Mouse (Mus musculus) right cerebral cortex, adult 18-20 months (tissue): ENCODE results near the gene Ggact.

Experiments
- DNase-seq: peaks from one replicate; pipeline ENCODE4 v3.0.0; 2022; ENCODE audit warnings: mixed read lengths

Gene Ggact

DNA sequence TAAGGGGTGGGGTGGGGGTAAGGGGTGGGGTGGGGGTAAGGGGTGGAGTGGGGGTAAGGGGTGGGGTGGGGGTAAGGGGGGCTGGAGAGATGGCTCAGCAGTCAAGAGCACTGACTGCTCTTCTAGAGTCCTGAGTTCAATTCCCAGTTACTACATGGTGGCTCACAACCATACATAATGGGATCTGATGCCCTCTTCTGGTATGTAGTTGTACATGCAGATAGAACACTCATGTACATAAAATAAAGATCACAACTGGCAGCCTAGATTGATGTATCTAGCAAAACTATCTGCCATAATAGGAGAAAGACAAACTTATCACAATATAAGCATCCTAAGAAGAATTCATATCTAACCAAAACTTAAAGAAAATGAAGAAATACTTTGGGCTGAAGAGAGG lies 15.0 kb downstream of the Ggact start:
- no peak for DNase-seq

DNA sequence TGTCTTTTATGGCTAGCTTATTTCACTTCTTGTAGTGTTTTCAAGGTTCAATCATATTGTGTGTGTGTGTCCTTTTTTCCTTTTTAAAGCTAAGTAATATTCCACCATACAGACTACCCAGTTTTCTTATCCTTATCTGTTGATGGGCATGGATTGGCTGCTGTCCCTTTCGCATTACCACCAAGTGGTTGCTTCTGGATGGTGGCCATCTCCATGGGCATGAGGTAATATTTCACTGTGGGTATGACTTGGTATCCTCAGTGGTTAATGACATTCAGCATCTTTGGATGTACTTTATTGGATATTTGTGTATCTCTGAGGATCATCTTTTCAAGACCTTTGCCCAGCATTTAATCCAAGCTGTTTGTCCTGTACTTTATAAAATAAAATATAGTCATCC lies 17.5 kb downstream of the Ggact start:
- DNase-seq: no peak

DNA sequence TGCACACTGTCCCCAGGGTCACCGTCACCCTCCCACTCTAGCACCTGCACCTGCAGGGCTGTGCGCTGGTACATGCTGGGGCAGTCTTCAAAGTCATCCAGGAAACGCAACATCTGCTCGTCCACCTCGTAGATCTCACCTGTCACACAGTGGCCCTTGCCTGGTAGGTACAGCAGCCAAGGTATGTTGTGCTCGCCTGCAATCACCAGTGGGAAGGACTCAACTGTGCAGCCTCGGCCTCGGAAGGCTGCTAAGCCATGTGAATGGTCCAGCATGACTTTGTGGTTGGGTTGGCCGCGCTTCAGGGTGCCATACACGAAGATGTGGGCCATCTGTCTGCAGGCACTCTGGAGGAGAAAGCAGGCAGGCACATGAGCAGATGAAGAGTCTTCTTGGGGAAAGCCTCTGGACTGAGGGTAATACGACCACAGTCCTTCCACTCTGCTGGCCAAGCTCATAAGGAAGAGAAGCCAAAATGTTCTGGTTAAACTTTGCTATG lies 22.0 kb downstream of the Ggact start:
- no peak for DNase-seq

DNA sequence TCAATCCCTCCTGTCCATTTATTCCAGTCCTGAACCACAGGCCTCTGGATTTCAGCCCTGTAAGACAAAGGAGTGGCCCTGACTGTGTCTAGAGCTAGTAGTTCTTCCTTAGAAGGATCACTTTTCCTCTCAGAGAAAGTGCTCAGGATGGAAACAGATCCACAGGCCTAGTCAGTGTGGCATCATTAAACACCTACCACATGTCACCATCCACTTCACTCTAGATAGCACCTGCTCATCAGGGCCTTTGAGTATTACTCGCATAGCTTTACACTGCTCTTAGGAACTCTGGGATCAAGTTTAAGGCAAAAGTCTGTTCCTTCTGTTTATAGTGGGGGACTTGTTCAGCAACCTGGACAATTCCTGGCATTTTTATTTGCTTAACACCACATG lies 25.1 kb downstream of the Ggact start:
- DNase-seq: no peak

DNA sequence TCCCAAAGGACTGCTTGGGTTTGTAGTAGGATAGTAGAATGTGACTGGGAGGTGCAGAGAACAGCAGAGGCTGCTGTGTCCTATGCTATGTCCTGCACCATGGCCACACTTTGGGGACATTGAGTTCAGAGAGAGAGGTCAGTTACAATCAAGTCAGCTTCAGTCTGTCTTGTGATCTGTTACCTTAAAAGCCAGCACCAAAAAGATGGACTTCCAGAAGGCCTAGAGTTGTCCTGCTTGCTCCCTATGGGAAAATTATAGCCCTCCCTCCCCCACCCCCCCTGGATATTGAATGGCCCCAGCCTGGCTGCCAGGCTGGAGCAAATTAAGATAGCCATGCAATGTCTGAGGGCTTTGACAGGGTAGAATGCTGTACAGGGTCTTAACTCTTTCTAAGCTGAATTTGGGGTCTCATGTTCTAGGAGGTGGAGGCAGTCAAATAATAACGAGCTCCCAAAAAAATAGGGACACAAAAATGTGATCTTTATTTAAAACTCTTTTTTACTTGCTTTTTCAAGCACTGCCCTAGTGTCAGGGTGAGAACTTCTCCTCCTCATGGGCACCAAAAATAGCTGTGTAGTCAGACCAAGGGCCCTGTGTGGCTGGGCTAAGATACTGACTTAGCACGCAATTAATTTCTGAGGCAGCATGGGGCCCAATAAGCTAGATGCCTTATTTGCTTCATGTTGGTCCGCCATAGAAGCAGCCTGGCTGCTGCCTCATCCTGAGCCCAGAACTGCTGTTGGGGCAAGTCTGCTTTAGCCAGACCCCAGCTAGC lies 25.7 kb downstream of the Ggact start:
- DNase-seq: no peak

DNA sequence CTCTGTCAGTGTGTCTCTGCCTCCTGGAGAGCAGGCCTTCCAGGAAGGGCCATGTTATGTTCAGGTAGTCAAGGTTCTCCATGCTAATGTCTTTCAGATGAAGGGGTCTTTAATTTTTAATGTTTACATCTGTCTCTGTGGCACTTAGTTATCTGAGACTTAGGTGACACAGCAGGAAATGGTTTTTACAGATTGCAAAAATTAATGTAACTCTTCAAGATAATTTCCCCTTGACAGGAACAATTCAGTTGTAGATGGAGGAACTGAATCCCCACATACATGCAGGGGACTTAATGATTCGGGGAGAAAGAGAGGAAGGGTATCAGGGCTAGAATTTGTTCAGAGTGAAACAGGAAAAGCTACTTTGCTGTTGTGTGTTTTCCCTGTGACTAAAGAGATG lies 26.3 kb downstream of the Ggact start:
- no peak for DNase-seq

DNA sequence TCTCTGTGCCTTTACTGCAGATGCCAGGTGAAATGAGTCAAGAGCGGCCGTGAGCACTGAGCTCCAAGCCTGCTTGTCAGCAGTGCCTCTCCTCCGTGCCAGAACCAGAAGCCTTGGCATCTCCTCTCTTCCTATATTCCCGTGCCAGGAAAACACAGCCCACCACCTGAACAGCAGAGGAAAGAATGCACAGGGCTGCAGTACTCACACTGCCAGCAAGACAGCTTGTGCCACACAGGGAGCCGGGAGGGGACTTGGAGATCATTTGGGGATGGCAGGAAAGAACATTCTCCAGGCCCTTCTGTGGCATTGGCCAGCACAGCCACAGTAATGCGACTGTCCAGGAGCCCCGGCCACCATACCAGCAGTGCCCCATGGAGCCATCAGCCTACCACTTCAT lies 27.7 kb downstream of the Ggact start:
- DNase-seq: peak; percentile 51

DNA sequence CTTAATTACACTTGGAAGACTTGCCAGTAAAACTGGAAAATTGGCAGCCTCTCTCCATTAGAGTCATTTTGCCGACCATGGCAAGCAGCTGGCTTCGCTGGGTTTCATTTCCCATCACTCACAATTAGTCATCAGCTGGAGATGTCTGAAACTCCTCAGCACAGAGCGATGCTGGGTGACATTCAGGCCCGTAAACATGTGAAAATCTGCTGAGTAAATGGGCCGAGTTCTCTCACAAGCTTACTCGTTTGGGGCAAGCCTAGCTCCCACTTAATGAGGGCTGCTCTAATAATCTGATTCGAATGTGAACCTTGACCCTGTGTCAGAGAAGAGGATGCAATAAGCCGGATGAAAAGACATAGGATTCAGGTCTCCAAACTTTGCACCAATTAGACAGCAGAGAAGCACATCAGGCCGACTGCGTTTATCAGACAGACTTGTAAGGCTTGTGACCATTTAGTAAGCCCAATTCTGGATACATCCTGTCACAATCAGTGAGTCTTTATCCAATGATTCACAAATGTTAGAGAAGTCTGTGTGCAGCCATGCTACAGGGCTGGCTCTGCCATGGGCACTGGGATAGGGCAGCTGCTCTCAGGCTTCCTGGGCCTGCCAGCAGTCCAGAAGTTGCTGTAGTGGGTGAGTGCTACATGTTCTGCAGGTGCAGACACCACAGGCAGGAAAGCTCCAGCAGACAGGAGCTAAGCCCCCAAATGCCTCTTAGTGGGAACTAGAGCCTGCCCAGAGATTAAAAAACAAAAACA lies 29.6 kb downstream of the Ggact start:
- DNase-seq: peak; percentile 24

DNA sequence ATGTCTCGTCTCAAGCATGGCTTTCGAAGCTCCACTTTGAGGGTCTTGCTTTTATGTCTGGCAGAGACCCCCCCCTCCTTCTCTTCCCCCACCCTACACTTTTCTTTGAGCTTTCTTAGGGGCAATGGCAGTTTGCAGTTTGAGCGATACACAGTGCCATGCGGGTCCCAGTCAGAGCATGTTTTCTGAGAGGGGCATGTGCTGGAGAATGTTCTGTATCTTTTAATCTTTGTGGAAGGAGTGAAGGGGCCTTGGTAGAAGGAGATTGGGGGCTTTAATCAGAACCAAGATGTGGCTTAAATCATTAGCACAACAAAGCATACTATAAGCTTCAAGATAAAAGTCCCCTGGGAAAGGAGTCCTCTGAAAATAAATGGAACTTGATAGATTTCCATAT lies 30.1 kb downstream of the Ggact start:
- DNase-seq: no peak

DNA sequence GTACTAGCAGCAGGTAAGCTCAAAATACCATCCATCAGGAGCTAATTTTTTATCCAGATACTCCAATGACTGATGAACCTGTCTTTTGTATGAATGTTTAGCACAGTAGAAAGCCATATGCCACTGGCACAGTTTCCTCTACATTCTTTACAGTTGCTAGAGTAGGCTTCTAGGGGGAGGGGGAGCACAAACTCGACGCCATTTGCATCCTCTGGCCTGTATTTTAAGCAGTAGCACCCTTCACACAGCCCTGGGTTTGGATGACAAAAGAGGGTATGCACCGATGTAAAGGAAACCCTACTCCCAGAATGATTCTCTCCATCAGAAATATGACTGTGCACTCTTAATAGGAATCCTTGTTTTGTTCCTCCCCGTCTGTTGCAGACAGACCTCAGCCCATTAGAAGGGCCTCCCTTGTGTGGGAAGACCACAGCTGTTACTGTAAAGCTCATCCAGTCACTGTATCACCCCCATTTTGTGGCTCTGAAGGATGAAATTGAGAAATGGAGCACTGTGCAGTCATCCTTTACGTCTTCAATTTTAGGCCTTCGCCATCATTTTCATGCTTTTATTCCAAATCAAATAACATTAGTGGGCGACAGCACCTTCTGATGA lies 30.7 kb downstream of the Ggact start:
- no peak for DNase-seq

DNA sequence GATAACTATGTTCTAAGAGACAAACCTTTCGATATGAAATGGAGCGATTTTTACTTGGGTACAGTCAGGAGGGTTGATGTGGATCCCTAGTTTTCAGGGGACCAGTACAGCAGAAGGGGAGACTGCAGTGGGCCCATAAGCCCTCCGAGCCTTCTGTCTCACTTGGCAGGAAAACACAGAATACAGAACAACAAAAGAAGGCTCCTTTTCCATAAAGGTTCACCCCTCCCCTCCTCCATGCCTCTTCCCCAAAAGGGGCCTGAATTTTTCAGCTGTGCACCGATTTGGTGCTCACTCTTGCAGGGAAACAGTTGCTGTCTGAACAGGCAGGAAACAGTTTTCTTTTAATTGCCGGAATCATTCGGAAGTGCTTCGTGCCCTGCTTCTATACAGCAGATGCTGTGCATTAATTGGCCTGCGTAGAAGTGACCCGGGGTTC lies 31.3 kb downstream of the Ggact start:
- DNase-seq: no peak

DNA sequence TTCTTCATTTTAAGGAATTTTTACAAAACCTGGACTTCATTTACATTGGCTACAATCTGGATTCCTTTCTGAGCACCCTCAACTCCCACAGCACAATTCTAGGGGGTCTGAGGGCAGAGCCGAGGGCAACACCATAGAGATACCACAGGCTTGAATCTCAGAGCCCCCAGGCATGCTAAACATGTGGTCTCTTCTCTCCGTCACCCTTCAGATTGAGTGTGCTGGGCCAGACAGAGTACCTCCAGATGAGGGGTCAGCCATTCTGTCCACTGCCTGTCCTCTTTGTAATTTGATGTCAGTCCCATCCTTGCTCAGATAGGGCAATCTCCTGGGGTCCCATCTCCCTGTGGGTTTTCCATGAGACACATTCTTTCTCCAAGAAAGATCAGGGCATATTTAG lies 31.9 kb downstream of the Ggact start:
- no peak for DNase-seq

DNA sequence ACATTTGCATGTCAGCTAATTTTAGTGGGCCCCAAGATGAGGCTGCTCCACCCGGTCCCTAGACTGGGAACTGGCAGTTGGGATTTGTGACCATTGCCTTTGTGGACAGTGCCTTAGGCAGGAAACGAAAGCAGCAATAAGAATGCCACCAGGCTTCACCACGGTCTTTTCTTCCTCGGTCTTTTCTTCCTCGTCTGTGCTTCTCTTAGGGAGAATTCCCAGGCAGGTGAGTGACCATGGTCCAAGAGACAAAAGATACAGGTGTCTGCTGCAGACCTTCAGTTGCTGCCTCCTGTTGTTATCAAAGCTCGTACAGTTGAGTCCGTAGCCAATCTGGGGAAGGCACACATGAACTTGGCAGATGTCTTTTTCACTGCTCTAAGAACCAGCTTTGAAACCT lies 33.3 kb downstream of the Ggact start:
- DNase-seq: no peak

DNA sequence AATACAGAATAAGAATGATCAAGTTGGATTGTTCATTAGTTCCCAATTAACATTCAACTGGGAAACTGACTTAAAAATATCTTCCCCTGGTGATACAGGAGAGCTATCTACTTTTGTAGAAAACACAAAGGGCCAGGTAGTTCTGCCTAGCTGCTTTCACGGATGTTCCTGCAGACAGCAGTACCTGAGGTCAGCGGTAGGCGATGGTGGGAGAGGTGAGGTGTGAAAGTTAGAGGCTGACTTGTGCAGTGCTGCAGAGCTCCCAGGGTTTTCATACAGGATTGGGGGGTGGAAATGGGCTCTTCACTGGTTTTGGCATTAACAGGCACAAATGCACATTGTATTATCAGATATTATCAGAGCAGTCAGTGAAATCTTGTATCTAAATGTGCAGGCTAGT lies 35.8 kb downstream of the Ggact start:
- no peak for DNase-seq

DNA sequence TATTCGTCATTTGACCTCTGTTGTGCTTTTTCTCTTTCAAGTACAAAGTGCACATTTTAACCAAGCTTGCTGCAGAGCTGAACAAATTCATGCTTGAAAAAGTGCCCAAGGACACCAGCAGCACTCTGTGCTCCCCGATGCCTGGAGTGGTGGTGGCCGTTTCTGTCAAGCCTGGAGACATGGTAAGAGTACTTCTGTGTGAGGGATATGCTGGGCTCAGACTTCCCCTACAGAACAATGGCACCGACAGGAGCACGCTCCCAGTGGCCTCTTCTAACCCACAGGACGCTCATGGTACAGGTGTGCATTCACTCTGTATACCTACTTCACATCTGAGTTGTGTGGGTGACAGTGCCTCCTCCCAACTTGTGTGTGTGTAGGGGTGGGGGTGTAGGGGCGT lies 36.8 kb downstream of the Ggact start:
- no peak for DNase-seq

DNA sequence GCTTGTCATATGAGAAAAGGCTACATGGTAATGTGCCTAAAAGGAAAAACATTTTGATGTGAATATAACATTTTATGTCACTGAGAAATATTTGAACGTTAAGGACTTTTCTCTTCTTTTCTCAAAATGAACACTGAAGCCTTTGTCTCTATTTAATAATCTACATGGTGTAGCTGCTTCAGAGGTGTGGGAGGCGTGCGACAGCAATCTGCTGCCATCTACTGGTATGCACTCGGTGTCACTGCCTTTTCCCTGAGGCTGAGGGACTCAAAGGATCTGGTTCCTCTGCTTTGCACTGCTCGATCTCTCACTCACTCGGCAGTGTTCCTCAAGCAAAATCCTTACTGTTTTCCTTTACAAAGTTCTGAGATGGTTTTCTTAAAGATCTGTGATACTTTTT lies 37.4 kb downstream of the Ggact start:
- DNase-seq: peak; percentile 86

DNA sequence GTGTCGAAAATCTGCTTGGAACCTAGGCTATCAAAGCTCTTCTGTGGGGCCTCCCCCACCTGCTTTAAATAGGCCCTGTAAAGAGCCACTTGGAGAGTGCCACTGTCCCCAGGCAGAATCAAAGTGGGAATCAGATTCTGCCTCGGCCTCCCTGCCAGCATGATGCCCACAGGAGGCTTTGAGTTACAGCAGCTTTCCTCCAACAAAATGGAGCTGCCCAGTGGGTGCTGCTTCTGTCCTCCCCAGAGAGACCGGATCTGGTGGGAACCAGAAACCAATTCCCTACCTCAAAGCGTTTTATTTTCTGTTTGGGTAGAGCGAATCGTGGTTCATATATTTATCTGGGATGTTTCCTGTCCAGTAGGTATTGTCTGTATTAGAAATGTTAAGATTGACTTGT lies 37.9 kb downstream of the Ggact start:
- DNase-seq: no peak

DNA sequence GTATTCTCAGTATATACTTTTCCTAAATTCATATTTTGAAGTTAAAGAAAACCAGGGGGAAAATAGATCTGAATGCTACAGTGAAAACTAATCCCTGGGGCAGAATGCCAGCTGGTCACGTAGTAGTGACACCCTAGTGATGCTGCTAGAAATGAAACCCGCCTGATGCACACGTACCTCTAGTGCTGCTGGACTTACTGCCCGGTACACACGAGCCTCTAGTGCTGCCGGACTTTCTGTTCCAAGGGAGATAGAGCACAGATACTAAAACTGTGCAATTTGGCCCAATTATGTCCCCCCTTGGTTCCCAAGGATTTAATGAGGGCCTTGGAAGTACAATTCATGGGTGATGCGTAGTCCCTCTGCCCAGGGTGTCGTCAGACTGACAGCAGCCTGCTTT lies 38.5 kb downstream of the Ggact start:
- no peak for DNase-seq

DNA sequence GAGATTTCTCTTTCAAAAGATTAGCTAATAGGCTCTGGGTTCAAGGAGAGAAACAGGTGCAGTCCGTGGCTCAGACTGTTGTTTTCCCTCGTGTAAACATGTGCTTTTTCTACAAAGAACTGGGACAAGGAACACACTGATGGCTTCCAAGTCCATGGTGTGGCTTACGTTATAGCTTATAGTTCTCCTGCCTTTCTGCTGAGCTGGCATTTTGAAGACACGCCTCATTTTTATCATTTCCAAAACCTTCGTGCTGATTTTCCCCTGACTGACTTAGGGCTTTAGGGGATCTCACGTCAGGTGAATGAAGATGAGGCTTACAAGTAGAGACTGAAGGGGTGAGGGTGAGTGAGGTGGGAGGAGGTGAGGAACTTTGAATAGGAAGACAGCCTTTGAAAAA lies 40.9 kb downstream of the Ggact start:
- DNase-seq: no peak

DNA sequence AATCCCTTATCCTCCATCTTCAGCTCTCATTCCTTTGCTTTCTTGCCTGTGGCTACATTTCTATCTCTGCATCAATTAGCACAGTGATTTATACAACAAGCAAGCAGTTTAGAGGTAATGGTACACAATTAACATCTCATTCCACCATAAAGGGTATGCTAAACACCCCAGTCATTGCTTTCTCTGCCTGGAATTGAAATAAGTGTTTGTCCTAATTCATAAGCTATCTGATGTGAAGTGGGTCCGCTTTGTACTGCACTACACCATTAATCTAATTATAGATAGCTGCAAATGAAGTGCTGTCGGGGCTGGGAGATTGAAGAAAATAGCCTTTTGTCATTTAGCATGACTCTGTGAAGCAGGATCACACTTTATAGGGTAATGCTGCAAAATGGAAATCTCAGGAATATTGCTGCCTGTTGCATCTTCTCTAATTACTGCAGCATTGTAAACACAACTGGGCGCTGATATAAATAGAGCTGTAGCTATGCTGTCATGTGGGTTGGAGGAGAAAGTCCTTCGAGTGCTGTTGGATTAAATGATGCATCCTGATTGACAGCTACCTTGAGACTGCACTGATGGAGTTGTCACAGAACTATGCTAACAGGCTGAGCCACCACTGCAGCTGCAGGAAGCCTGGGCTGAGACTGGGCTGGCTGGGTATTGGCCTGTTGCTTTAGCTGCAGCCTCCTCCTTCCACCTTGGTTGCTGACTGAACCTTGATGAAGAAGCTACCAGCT lies 41.5 kb downstream of the Ggact start:
- DNase-seq: no peak

DNA sequence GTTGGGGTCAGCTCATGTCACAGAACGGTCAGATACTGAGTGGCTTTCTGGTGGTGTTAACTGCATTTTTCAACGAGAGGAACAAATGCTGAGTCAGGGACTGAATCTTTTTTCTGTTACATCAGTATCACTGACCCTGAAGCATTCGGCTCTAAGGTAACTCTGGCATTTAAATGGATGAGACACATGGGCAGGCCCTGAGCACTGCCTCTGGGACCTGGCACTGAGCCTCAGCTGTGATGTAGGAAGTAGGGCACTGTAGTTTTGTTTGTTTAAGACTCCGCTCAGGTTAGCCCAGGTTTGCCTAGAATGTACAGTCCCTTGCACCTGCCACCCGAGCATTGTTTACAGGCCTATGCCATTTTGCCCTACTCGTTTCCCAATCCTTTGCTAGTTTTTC lies 43.7 kb downstream of the Ggact start:
- DNase-seq: no peak

DNA sequence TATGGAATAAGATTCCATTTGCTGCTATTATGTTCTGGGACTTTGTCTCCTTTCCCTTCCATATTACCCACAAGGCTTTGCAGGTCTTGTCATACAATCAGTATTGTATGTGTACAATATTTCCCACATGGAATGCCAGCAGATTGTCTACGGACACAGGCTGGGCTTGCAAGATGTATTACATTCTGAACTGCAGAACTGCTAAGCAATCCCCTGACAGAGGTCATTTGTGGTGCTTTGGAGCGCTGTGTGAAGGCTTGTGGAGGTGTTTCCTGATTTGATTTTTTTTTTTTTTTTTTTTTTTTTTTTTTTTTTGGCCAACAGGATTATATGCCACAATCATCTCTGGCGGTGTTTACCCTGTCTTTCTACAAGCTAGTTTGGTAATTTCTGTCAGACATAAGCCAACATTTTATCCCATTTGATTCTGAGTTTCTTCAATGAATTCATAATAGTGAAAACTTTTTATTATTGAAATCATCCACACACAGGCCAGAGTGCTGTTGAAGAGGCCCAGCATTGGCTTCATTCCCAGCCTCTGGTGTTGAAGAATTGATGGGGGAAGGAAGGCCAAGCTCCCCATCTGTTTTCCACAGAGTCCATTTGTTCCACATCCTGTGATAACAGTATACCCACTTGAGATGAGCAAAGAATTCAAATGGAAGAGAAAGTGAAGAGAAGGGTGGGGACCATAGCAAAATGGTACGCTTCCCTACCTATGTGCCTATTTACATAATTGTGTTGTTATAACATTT lies 45.8 kb downstream of the Ggact start:
- DNase-seq: peak; percentile 26
